ENCODE assay signal across 15 mouse cellular contexts in the genomic region with DNA sequence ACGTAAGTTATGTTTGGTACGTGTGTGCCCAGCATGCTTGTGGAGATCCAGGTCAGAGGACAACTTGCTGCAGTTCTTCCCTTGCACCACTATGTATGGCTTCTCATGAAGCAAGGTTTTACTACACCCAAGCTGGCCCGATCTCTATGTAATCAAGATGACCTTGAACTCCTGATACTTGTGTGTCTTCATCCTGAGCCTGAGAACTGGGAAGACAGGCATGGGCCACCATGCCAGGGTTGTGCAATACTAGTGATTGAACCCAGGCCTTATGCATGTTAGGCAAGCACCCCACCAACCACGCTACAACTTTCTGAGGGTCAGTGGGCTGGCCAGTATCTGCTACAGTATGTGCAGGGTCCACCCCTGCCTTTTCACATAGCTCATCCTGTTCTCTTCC. TPM values are rescaled to one million over a fixed set of nuclear protein-coding genes. Genes with fewer than 3 reads are reported as not detected.
"Had no signal": no experiment of that assay in that cellular context is flagged by ENCODE, and none has a peak within 500 bp of the region (broad histone marks: within the 10 kb centered on the region; RNA-seq: fewer than 3 reads in every experiment).

No protein-coding gene starts in this region.

- H3K9me3 ChIP-seq: limb, embryonic 13.5 days; liver, embryonic 13.5 days; midbrain, embryonic 12.5 days; neural tube, embryonic 15.5 days had no signal

- H3K4me2 ChIP-seq: limb, embryonic 13.5 days; liver, embryonic 13.5 days; midbrain, embryonic 12.5 days; neural tube, embryonic 15.5 days had no signal

- H3K27ac ChIP-seq: limb, embryonic 13.5 days; liver, embryonic 13.5 days; midbrain, embryonic 12.5 days; neural tube, embryonic 15.5 days had no signal

- H3K27me3 ChIP-seq: limb, embryonic 13.5 days; liver, embryonic 13.5 days; midbrain, embryonic 12.5 days; neural tube, embryonic 15.5 days had no signal

- H3K9ac ChIP-seq: liver, embryonic 13.5 days; midbrain, embryonic 12.5 days; neural tube, embryonic 15.5 days had no signal

- DNase-seq: kidney, adult 9 months; kidney, postnatal 10 days; left cerebral cortex, postnatal 4 days; liver, embryonic 13.5 days; lung, adult 18-20 months; right cerebral cortex, adult 18-20 months; right cerebral cortex, postnatal 25 days; thymus, postnatal 36 days had no signal

- H3K4me3 ChIP-seq: limb, embryonic 13.5 days; liver, embryonic 13.5 days; midbrain, embryonic 12.5 days; myocyte; neural tube, embryonic 15.5 days had no signal

RNA-seq across cellular contexts. Expression of gene Notum, which starts 16.0 kb away (rescaled TPM):
- total RNA-seq: megakaryocyte-erythroid progenitor cell, adult 5-6 weeks had no signal
- polyA plus RNA-seq: thymus, postnatal 0 days had no signal

RNA-seq across cellular contexts. Expression of gene Myadml2, which starts 29.0 kb away (rescaled TPM):
- polyA plus RNA-seq: liver, embryonic 13.5 days; midbrain, embryonic 12.5 days; neural tube, embryonic 11.5 days had no signal
